Mouse (Mus musculus) thymus, adult 2 months (tissue): ENCODE measurements around the gene Olfr1359. TPM values are rescaled to one million over a fixed set of nuclear protein-coding genes. Genes with fewer than 3 reads are reported as not detected.
"Not testable (repeated sequence)": the region's sequence is repeated elsewhere in the genome, so short reads cannot be mapped to it uniquely, and the experiment has no call there.

Source experiments
- DNase-seq: peaks from one replicate; pipeline ENCODE4 v3.0.0; 2021
- H3K27ac ChIP-seq: fragments of 200-500 bp; 2 replicates; pipeline ENCODE4 v1.5.1; 2012; ENCODE audit warnings: low read length, control low read depth; ENCODE audit not compliant: control insufficient read depth, insufficient read depth
- H3K27me3 ChIP-seq: fragments of 200-500 bp; 2 replicates; pipeline ENCODE4 v1.6.1; 2012; ENCODE audit warnings: mild to moderate bottlenecking, low read length, moderate library complexity, mixed read lengths; ENCODE audit not compliant: control insufficient read depth, insufficient read depth
- H3K36me3 ChIP-seq: fragments of 200-500 bp; 2 replicates; pipeline ENCODE4 v1.6.1; 2012; ENCODE audit warnings: mild to moderate bottlenecking, low read length, moderate library complexity; ENCODE audit not compliant: control insufficient read depth, insufficient read depth
- H3K4me1 ChIP-seq: fragments of 200-500 bp; replicated peaks from 2 replicates; pipeline ENCODE4 v1.6.1; 2012; ENCODE audit warnings: low read length; ENCODE audit not compliant: control insufficient read depth, insufficient read depth
- H3K4me3 ChIP-seq: fragments of 200-500 bp; 2 replicates; pipeline ENCODE4 v1.5.1; 2012; ENCODE audit warnings: mild to moderate bottlenecking, low read length, control low read depth, moderate library complexity; ENCODE audit not compliant: control insufficient read depth, insufficient read depth
- CTCF ChIP-seq: fragments of 200-500 bp; IDR thresholded peaks from 2 replicates; pipeline ENCODE4 v1.5.1; 2012; ENCODE audit warnings: mild to moderate bottlenecking, control low read depth, low read length, moderate library complexity, borderline replicate concordance; ENCODE audit not compliant: control insufficient read depth, poor library complexity, insufficient read depth; ENCODE audit errors: extremely low read depth
- POLR2A ChIP-seq: fragments of 200-500 bp; IDR thresholded peaks from 2 replicates; pipeline ENCODE4 v1.6.1; 2012; ENCODE audit warnings: mild to moderate bottlenecking, low read length, control low read depth, moderate library complexity; ENCODE audit not compliant: control insufficient read depth, poor library complexity, insufficient read depth; ENCODE audit errors: extremely low read depth
- WGBS: fragments of 180-500 bp; shearing (Covaris S2); methylation state at CpG from one replicate; pipeline ENCODE4 v1.1.7; 2018; 5-methylcytosine and 5-hydroxymethylcytosine counted together
- polyA plus RNA-seq: library from polyadenylated mRNA; depleted of rRNA; stranded (reverse); fragments of >200 nt; gene quantifications from 2 replicates; pipeline ENCODE4 v1.2.3, GENCODE M21; 2012

Olfr1359 gene
- polyA plus RNA-seq, 1 experiment = not detected

DNA sequence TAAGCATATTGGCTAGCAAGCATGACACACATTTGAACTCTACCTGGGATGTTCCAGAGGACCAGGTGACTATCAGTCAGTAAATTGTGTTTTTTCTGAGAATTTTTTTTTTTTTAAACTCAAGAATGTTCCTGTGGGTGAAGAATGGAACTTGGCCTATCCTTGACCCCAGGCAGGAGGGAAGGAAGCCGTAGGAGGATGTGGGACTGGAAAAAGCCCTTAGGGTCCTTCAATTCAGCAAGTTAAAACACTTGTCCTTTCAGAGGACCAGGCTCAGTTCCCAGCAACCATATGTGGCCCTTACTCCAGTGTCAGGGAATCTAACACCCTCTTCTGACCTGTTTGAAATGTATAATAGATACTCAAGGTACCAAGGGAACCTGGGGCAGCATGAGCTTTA lies 31.6 kb downstream of the Olfr1359 start:
- TF ChIP-seq POLR2A (no peak), CTCF (no peak)
- no peak overlapping the region for H3K27ac ChIP-seq
- WGBS = 76% methylated on average over 1 of the region's 1 CpGs

GRCm38 (mm10) chr13:21733466-21733865 lies 35.6 kb downstream of the Olfr1359 start:
- DNase-seq = peak; percentile 32
- Histone ChIP-seq H3K27me3 (no peaks in the 10 kb centered on the region), H3K4me1 (peaks cover 6% of the 10 kb centered on the region; the same call in 1 of the 2 replicates), H3K36me3 (no peaks in the 10 kb centered on the region), H3K4me3 (no peak overlapping the region), H3K27ac (no peak overlapping the region)
- WGBS = 84% methylated on average over 5 of the region's 5 CpGs
- TF ChIP-seq POLR2A = no peak
- TF ChIP-seq CTCF = no peak

More for the DNA sequence above, 31.6 kb downstream of the Olfr1359 start:
- DNase-seq = no peak
- no peak overlapping the region for H3K4me3 ChIP-seq
- no peaks in the 10 kb centered on the region for H3K36me3 ChIP-seq
- no peaks in the 10 kb centered on the region for H3K27me3 ChIP-seq
- H3K4me1 ChIP-seq = peaks cover 6% of the 10 kb centered on the region; the same call in 1 of the 2 replicates

DNA sequence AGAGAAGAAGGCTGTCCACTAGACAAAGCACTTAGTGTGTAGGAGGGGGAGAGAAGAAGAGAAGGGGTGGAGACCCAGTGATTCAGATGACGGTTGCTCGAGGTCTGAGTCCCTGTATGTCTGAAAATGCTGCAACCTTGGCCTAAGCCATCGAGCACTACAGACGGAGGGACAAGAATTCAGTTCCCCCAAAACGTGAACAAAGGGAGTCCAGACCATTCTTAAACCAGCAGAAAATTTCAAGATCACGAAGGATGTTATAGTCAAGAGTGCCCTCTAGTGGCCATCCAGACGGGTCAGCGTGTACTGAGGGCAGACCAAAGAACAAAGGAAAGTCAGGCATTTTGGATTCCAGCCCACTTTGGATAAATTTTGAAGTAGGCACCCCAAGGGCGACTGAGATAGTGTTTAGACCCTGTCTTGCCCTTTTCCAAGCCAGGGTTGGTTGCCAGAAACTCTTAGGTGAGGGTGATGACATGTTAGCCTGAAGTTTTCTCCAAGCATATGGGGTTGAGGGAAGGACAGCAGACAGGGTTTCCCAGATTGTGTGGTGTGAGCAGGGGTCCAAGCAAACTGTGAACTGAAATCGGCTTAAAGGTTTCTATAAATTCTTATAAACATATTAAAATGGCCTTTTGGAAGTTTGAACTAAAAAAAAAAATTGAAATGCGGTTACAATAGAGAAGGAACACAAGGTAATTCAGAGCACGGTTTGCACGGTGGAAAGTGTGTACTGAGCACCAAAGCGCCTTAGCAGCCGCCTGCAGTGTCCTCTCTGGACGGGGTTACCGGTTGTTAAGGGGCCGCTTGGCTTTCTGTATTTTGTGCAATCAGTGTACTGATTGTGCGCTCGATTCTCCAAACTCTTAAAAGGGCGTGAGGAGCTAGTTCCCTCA lies 36.3 kb downstream of the Olfr1359 start:
- 1% methylated on average over 21 of the region's 21 CpGs for WGBS
- TF ChIP-seq CTCF (no peak), POLR2A (no peak)
- Histone ChIP-seq H3K4me3 (peak overlapping the region; percentile 45), H3K36me3 (no peaks in the 10 kb centered on the region), H3K27me3 (no peaks in the 10 kb centered on the region), H3K4me1 (peaks cover 6% of the 10 kb centered on the region; the same call in 1 of the 2 replicates), H3K27ac (peak overlapping the region; percentile 94)
- DNase-seq = peak; percentile 79

GRCm38 (mm10) chr13:21734906-21735767 lies 37.2 kb downstream of the Olfr1359 start, which contains the start of gene Hist1h4j:
TSS of gene Hist1h4j (plus strand) at chr13:21735064.
- not testable (repeated sequence) for H3K36me3 ChIP-seq, H3K27me3 ChIP-seq, H3K4me1 ChIP-seq
- TF ChIP-seq POLR2A (peak; percentile 75; the same call in 1 of the 2 replicates), CTCF (0 out of 2 replicates have a peak, but pooled peaks have one; percentile 2)
- peak within 1 kb of the TSS; percentile 94 for H3K27ac ChIP-seq
- peak; percentile 80 for DNase-seq
- under 1% methylated on average over 51 of the region's 56 CpGs for WGBS
- peak within 1 kb of the TSS; percentile 45 for H3K4me3 ChIP-seq

DNA sequence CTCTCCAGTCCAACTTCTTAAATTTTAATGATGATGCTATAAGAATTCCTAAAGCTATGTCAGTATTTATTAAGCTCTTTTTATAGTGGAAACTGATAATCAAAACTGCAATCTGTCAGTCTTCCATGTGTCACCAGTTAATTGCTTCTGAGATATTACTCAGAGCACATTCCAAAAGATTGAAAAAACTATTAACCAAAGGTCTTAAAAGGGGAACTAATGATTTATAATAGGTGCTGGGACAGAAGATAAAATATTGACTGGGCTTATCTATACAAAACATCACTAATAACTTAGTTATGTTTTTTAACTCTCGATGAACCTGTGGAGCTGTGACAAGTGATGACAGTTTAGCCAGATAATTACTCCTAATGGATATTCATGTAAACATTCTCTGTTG lies 47.1 kb downstream of the Olfr1359 start:
- DNase-seq = no peak
- Histone ChIP-seq H3K4me1 (peaks cover 5% of the 10 kb centered on the region; the same call in 1 of the 2 replicates), H3K27me3 (no peaks in the 10 kb centered on the region), H3K4me3 (no peak overlapping the region), H3K36me3 (no peaks in the 10 kb centered on the region), H3K27ac (no peak overlapping the region)
- 95% methylated on average over 1 of the region's 1 CpGs for whole genome bisulfite sequencing
- TF ChIP-seq CTCF = no peak
- TF ChIP-seq POLR2A = no peak

DNA sequence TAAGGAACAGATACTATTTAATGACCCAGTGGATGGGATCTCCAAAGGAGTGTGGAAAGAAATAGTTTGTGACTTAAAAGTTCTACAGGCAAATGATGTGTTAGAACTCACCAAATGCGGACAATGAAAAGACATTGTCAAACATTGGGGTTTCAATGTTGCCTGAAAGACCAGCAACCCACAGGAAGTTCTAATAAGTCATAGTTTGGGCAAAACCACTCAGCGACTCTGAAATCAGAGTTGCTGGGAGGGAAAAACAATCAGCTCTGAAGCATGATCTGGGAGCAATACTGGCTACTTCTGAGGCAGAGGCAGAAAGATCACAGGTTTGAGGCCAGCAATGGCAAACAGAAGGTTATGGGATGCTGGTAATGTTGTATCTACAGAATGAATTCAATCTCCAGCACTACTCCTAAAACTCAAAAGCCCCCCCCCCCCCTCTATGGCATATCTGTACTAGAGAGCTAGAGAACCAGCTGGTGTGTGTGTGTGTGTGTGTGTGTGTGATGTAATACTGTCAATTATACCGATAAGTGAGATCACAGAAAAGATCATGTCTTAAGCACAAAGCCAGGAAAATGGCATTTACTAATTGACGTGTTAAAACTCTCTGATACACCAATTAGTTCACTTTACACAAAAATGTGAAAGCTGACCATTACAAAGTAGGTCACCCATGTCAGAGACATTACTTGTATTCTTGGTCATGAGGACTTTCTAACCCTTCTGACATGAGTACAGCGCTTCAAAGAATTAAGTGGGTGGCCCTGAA lies 51.7 kb downstream of the Olfr1359 start:
- H3K4me3 ChIP-seq = peak overlapping the region; percentile 61
- DNase-seq = no peak
- H3K27me3 ChIP-seq = no peaks in the 10 kb centered on the region
- H3K27ac ChIP-seq = peak overlapping the region; percentile 42
- TF ChIP-seq CTCF (no peak), POLR2A (no peak)
- no peaks in the 10 kb centered on the region for H3K36me3 ChIP-seq
- H3K4me1 ChIP-seq = peaks cover 7% of the 10 kb centered on the region
- WGBS = 3% methylated on average over 5 of the region's 5 CpGs
